Mouse (Mus musculus) cortical plate, adult 2 months (tissue): Measurements from ENCODE around the gene Hist1h2bn. TPM values are rescaled to one million over a fixed set of nuclear protein-coding genes. Genes with fewer than 3 reads are reported as not detected.
"Not testable (repeated sequence)": the region's sequence is repeated elsewhere in the genome, so short reads cannot be mapped to it uniquely, and the experiment has no call there.

Experiments used
- H3K27ac ChIP-seq: fragments of 200-500 bp; 2 replicates; pipeline ENCODE4 v1.5.1; 2012; ENCODE audit warnings: low read length, control low read depth, inconsistent platforms; ENCODE audit not compliant: insufficient read depth
- H3K4me1 ChIP-seq: fragments of 200-500 bp; 2 replicates; pipeline ENCODE4 v1.6.1; 2011; ENCODE audit warnings: low read length; ENCODE audit not compliant: control insufficient read depth, insufficient read depth
- H3K4me3 ChIP-seq: fragments of 200-500 bp; 2 replicates; pipeline ENCODE4 v1.5.1; 2011; ENCODE audit warnings: mild to moderate bottlenecking, low read length, control low read depth; ENCODE audit not compliant: insufficient read depth
- CTCF ChIP-seq: fragments of 200-500 bp; IDR thresholded peaks from 2 replicates; pipeline ENCODE4 v1.5.1; 2011; ENCODE audit warnings: mild to moderate bottlenecking, control low read depth, low read length; ENCODE audit not compliant: insufficient read depth; ENCODE audit errors: extremely low read depth
- POLR2A ChIP-seq: fragments of 200-500 bp; IDR thresholded peaks from 2 replicates; pipeline ENCODE4 v1.6.1; 2011; ENCODE audit warnings: mild to moderate bottlenecking, low read length, control low read depth; ENCODE audit not compliant: insufficient read depth; ENCODE audit errors: extremely low read depth
- polyA plus RNA-seq: library from polyadenylated mRNA; depleted of rRNA; stranded (reverse); fragments of >200 nt; gene quantifications from 2 replicates; pipeline ENCODE4 v1.2.3, GENCODE M21; 2012

Hist1h2bn gene
- polyA plus RNA-seq, 1 experiment = 2.7 TPM

DNA sequence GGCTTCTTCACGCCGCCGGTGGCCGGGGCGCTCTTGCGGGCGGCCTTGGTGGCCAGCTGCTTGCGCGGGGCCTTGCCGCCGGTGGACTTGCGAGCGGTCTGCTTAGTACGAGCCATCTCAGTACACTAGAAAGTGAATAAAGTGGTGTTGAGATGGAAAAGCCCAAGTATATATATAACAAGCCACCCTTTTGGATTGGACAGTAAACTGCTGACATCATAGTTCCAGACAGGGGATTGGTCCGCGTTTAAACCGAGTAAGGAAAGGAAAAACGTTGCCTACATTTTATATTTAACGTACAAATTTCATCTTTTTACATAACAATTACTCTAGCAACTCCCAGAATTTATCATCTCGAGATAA, 29.3 kb downstream of the Hist1h2bn start, which contains the start of gene Hist1h3i:
TSS of gene Hist1h3i (minus strand) at position 116 of the 363 bp plus-strand sequence.
- TF ChIP-seq POLR2A (peak; percentile 68), CTCF (no peak)
- H3K4me1 ChIP-seq = no peaks in the 10 kb centered on the region; the same call in 1 of the 2 replicates
- peak within 1 kb of the TSS; percentile 49 for H3K4me3 ChIP-seq
- peak within 1 kb of the TSS; percentile 23; the same call in 1 of the 2 replicates for H3K27ac ChIP-seq

- TF ChIP-seq POLR2A = no peak
- no peak for TF ChIP-seq CTCF
- H3K4me3 ChIP-seq = peak overlapping the region; percentile 49; the same call in 1 of the 2 replicates
- H3K4me1 ChIP-seq = no peaks in the 10 kb centered on the region; the same call in 1 of the 2 replicates
- H3K27ac ChIP-seq = no peak overlapping the region
Observed at GRCm38 (mm10) chr13:21783734-21784161, 29.8 kb downstream of the Hist1h2bn start.

DNA sequence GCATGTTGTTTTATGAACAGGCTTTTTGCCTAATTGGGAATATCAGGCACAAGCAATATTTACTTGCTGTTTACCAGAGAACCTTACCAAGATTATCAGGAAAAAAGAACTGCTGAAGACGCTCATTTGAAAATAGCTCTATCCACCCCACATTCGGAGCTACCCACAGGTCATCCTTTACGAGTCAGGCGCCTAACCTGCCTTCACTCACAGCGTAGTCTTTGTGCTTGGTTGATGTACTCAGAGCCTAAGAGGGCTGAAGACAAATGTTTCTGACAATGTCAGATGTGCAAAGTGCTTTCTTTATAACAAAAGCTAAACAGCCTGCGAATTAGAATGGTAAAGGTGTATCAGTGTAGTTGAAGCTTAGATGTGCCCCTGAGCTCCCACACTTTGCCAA, 30.4 kb downstream of the Hist1h2bn start:
- Histone ChIP-seq H3K4me3 (no peak overlapping the region), H3K4me1 (no peaks in the 10 kb centered on the region; the same call in 1 of the 2 replicates), H3K27ac (no peak overlapping the region)
- no peak for TF ChIP-seq CTCF
- TF ChIP-seq POLR2A = no peak

DNA sequence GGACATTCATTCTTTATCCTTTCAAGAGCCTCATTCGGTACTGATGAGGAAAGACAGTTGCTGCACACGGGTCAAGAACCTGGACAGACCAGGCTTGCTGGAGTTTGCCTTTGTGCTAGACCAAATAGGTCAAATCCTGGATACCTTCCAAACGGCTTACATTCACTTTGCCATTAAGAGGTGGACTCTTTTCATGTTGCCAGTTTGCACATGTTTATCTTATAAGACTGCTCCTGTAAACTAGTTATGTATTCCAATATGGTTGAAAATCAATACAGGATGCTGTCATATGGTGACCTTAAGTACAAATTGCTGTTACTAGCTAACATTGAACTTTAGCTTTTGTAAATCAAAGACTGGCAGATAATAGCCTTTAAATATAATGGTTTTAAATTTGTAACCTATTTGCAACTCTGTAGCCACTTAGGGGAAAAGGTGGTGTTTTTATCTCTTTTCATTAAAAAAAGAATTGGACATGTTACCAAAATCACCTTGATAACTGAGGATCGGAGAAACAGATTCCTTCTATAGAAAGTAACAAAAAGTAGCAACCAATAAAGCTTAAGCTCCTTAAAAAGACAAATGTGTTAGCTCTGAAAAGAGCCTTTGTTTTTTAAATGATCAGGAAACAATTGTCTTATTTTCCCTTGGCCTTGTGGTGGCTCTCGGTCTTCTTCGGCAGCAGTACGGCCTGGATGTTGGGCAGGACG, 32.4 kb downstream of the Hist1h2bn start:
- H3K4me1 ChIP-seq = peaks cover 1% of the 10 kb centered on the region; the same call in 1 of the 2 replicates
- H3K27ac ChIP-seq = no peak overlapping the region
- no peak overlapping the region; the same call in 1 of the 2 replicates for H3K4me3 ChIP-seq
- TF ChIP-seq CTCF (no peak), POLR2A (no peak)

DNA sequence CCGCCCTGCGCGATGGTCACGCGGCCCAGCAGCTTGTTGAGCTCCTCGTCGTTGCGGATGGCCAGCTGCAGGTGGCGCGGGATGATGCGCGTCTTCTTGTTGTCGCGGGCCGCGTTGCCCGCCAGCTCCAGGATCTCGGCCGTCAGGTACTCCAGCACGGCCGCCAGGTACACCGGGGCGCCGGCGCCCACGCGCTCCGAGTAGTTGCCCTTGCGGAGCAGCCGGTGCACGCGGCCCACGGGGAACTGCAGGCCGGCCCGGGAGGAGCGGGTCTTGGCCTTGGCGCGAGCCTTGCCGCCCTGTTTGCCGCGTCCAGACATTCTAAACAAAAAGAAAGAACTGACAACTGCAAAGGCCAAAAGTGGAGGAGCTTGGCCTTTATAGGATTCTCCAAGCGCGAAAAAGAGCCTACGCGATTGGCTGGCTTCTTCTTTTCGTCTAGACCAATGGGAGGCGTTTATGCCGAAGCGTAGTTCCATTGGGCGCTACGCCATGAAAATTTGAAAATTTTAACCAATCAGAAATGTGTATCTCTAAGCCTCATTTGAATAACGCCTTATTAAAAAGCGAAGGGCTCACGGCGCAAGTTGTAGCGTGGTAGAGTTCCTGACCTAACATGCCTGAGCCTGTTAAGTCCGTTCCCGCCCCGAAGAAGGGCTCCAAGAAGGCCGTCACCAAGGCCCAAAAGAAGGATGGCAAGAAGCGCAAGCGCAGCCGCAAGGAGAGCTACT, 33.1 kb downstream of the Hist1h2bn start, which contains the start of the genes Hist1h2an and Hist1h2bp:
TSS of gene Hist1h2an (minus strand) at position 320 of the 731 bp plus-strand sequence.
TSS of gene Hist1h2bp (plus strand) at position 563 of the 731 bp plus-strand sequence.
- peak within 1 kb of the TSS; percentile 25 for H3K4me3 ChIP-seq
- H3K4me1 ChIP-seq, H3K27ac ChIP-seq: not testable (repeated sequence)
- peak; percentile 53; the same call in 1 of the 2 replicates for TF ChIP-seq POLR2A

DNA sequence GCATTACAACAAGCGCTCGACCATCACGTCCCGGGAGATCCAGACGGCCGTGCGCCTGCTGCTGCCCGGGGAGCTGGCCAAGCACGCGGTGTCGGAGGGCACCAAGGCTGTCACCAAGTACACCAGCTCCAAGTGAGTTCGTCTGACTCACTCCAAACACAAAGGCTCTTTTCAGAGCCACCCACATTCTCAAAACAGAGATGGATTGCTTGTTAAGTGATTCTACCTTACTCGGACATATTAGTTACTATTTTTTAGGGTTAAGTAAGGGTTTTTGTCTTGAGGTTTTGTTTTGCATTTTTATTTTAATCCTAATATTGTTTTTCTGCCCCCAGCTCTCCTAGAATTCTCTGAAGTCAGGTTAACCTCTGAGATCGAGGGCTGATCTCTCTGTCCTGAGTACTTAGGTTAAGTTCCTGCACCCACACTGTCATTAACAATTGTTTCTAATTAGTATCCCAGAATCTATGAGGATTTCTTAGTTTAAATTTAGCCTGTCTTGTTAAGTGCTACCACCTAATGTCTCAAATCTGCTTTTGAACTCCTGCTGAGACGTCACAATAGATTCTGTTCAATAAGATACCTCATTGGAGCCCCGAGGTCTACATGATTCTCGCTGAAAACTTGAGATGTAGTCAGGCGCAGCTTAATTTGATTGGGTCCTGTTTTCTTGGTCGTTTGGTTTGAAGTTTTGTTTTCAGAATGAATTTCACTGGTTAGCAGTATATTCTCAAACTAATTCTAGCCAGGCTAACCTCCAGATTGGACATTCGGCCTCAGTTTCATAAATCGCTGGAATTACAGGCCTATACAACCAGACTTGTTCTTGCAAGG, 34.1 kb downstream of the Hist1h2bn start:
- H3K4me3 ChIP-seq = peak overlapping the region; percentile 25; the same call in 1 of the 2 replicates
- no peak overlapping the region for H3K27ac ChIP-seq
- TF ChIP-seq CTCF (no peak), POLR2A (no peak)
- peaks cover 1% of the 10 kb centered on the region; the same call in 1 of the 2 replicates for H3K4me1 ChIP-seq

DNA sequence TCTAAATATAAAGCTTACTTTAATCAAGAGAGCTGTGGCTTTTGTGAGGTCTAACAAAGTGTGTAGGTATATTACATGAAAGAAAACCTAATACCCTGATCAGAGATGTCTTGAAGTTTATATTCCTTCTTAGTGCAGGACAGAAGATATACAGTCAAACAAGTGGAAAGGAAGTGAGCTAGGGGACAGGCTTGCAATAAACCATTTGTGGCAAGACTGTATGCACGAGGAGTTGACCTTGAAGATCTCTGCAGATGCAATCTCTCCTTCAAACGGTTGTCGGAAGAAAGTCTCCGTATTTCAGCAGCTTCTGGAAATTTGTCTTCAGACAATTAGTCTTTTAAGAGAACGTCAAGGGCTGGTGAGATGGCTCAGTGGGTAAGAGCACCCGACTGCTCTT, 36.0 kb downstream of the Hist1h2bn start:
- Histone ChIP-seq H3K4me3 (no peak overlapping the region), H3K27ac (no peak overlapping the region), H3K4me1 (0 out of 2 replicates have a peak, but pooled peaks cover 1% of the 10 kb centered on the region)
- TF ChIP-seq POLR2A (no peak), CTCF (no peak)

DNA sequence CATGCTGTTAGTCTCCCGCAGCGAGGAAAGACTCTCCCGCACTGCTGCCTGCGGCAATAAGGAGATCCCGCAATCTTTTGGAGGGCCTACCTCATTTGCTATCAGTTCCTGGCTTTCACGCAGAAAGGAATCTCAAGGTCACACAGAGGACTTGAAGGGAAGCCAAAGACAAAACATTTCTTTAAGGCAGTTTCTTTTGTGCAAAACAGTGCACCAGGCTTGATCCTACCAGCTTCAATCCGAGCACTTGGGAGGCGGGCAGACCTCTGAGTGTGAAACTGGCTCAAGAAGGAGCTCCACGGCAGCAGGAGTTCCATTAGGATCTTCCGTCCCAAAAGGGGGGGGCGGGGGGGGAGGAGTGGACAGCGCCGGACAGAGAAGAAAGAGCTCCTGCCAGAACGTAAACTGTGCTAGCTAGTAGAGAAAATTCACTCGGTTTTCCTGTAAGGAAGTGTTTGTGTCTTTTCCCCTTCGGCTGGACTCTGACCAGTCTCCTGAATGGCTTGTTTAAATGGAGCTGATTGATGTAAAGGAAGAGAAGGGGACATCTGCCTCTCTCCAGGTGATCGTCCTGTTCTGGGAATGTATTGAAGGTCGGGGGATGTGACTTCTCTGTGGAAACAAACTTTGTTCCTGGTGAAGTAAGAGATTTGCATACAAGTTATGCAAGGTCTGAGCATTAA, 36.8 kb downstream of the Hist1h2bn start:
- 0 out of 2 replicates have a peak, but pooled peaks cover 1% of the 10 kb centered on the region for H3K4me1 ChIP-seq
- TF ChIP-seq CTCF (no peak), POLR2A (no peak)
- no peak overlapping the region for H3K27ac ChIP-seq
- H3K4me3 ChIP-seq = no peak overlapping the region

- H3K27ac ChIP-seq = no peak overlapping the region
- H3K4me3 ChIP-seq = no peak overlapping the region
- TF ChIP-seq POLR2A (no peak), CTCF (no peak)
- 0 out of 2 replicates have a peak, but pooled peaks cover 1% of the 10 kb centered on the region for H3K4me1 ChIP-seq
Observed at GRCm38 (mm10) chr13:21795584-21795983, 41.7 kb downstream of the Hist1h2bn start.

GRCm38 (mm10) chr13:21797163-21797562, 43.2 kb downstream of the Hist1h2bn start:
- H3K27ac ChIP-seq, H3K4me1 ChIP-seq, H3K4me3 ChIP-seq: not testable (repeated sequence)

- H3K27ac ChIP-seq, H3K4me3 ChIP-seq, H3K4me1 ChIP-seq: not testable (repeated sequence)
Observed at GRCm38 (mm10) chr13:21803058-21803457, 49.1 kb downstream of the Hist1h2bn start.
